Mouse (Mus musculus) liver, adult (tissue): ENCODE measurements at regions not wholly inside any gene's neighbourhood (a gene's known extent, or its start where the extent isn't known, plus 50 kb on each side); places are given as distances from the start of the nearest gene placed in this dataset.

Experiments used
- GATA4 ChIP-seq: IDR thresholded peaks from 2 replicates; pipeline ENCODE4 v1.6.1; 2014; ENCODE audit warnings: mild to moderate bottlenecking, low read length; ENCODE audit not compliant: insufficient replicate concordance

GRCm38 (mm10) chr11:89837995-89838394 is 60.5 kb upstream of the Ankfn1 start:
- no peak for TF ChIP-seq GATA4

DNA sequence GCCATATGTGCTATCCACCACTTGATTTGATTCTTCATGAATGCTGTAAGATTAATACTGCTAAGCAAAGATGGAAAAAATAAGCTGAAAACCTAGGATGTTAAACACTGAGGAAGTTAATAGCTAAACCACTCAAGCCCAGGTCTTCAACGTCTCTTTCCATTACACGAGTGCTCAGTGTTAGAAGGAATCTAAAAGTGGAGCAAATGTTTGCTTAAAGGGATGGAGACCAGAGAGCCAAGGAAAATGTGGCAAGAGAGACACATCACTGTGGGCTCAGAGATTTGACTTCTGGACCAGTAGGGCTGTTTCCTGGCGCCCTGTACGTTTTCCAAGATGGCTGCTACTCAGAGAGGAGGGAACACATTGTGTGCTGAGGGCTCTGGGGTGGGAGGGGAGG is 59.4 kb upstream of the Ankfn1 start:
- TF ChIP-seq GATA4 = no peak

DNA sequence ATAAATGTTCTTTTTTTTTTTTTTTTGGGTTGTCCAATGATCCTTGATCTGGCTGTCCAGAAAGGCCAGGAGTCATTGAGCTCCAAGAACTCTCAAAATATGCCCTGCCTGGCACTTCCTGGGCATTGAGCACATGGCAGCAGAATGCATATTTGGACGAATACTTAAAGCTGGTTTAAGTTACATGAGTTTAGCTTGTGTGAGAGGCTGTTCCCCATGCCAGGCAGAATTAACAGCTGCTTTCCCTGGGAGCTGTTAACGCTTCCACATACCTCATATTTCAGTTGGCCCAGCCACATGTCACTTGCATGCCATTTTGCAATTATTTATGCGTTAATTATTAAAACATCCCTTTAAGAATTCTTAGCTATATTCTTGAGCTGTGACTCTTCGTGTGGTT is 56.6 kb upstream of the Ankfn1 start:
- no peak for TF ChIP-seq GATA4

- no peak for TF ChIP-seq GATA4
Measured at GRCm38 (mm10) chr11:89831577-89832110, 54.2 kb upstream of the Ankfn1 start.
